Mouse (Mus musculus): ENCODE results near the gene Ttll13. TPM values are rescaled to one million over a fixed set of nuclear protein-coding genes. Genes with fewer than 3 reads are reported as not detected.

Gene Ttll13
- polyA plus RNA-seq, 1 experiment from 2014 or later, result 0.31 TPM

GRCm38 (mm10) chr7:80281646-80282045 is 35.5 kb downstream of the Ttll13 start:
- 87% methylated on average over 3 of the region's 3 CpGs for WGBS (ENCODE audit: insufficient replicate concordance)
- Histone ChIP-seq H3K27me3 (ENCODE audit: control insufficient read depth, insufficient read depth, low read length) (no peaks in the 10 kb centered on the region), H3K27ac (ENCODE audit: low read depth, low read length) (no peak overlapping the region), H3K9ac (ENCODE audit: low read depth, low read length) (no peak overlapping the region), H3K4me3 (ENCODE audit: low read depth, low read length) (no peak overlapping the region), H3K36me3 (ENCODE audit: control insufficient read depth, insufficient read depth, low read length) (peaks cover 22% of the 10 kb centered on the region), H3K4me1 (ENCODE audit: control insufficient read depth, insufficient read depth, low read length) (no peaks in the 10 kb centered on the region), H3K4me2 (no peak overlapping the region), H3K9me3 (replicated peaks; ENCODE audit: control insufficient read depth, low read length) (no peaks in the 10 kb centered on the region)
- no peak for ATAC-seq (replicated peaks; ENCODE audit: insufficient number of reproducible peaks, low FRiP score, low TSS enrichment)

DNA sequence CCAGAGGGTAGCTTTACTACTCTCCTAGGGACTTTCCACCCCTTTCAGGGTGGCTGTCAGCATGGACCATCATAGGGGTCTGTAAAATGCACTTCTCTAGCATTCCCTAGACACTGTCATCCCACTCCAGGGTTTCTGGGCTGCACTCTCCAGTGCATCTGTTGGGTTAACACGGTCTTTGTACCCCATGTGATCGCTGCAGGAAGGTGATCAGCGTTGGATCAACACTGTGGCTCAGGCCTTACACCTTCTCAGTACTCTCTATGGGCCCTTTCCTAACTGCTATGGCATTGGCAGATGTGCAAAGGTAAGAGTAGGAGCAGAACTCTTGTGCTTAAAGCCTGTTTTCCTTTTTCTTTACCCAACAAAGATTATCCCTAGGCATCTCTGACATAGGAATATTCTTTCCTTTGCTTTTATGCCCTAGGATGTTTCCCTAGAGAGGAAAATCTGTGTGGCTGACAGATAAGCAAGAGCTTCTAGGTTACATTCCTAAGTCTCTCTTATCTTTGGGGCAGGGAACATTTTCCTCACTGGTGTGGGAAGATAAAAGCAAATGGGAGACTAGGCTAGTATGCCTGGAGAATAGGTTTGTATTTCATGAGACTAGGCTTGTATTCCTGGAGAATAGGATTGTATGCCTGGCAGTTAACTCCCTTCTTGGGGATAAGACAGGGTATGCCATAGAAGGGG is 37.2 kb downstream of the Ttll13 start:
- H3K4me3 ChIP-seq (ENCODE audit: low read depth, low read length), result no peak overlapping the region
- ATAC-seq (replicated peaks; ENCODE audit: insufficient number of reproducible peaks, low FRiP score, low TSS enrichment), result no peak
- H3K27ac ChIP-seq (ENCODE audit: low read depth, low read length), result no peak overlapping the region; the same call in 1 of the 2 replicates
- H3K4me1 ChIP-seq (ENCODE audit: control insufficient read depth, insufficient read depth, low read length), result no peaks in the 10 kb centered on the region
- peaks cover 27% of the 10 kb centered on the region; the same call in 1 of the 2 replicates for H3K36me3 ChIP-seq (ENCODE audit: control insufficient read depth, insufficient read depth, low read length)
- no peak overlapping the region for H3K9ac ChIP-seq (ENCODE audit: low read depth, low read length)
- no peaks in the 10 kb centered on the region for H3K9me3 ChIP-seq (replicated peaks; ENCODE audit: control insufficient read depth, low read length)
- no peaks in the 10 kb centered on the region for H3K27me3 ChIP-seq (ENCODE audit: control insufficient read depth, insufficient read depth, low read length)
- no peak overlapping the region for H3K4me2 ChIP-seq
- WGBS (ENCODE audit: insufficient replicate concordance), result 43% methylated on average over 3 of the region's 3 CpGs

- peaks cover 27% of the 10 kb centered on the region; the same call in 1 of the 2 replicates for H3K36me3 ChIP-seq (ENCODE audit: control insufficient read depth, insufficient read depth, low read length)
- WGBS (ENCODE audit: insufficient replicate concordance), result 73% methylated on average over 5 of the region's 5 CpGs
- ATAC-seq (replicated peaks; ENCODE audit: insufficient number of reproducible peaks, low FRiP score, low TSS enrichment), result no peak
These were observed 38.2 kb downstream of the Ttll13 start for GRCm38 (mm10) chr7:80284391-80284790.

GRCm38 (mm10) chr7:80285725-80286124 is 39.5 kb downstream of the Ttll13 start:
- ATAC-seq (replicated peaks; ENCODE audit: insufficient number of reproducible peaks, low FRiP score, low TSS enrichment), result no peak
- Histone ChIP-seq H3K4me2 (no peak overlapping the region), H3K36me3 (ENCODE audit: control insufficient read depth, insufficient read depth, low read length) (peaks cover 30% of the 10 kb centered on the region), H3K4me1 (ENCODE audit: control insufficient read depth, insufficient read depth, low read length) (no peaks in the 10 kb centered on the region), H3K4me3 (ENCODE audit: low read depth, low read length) (no peak overlapping the region), H3K27me3 (ENCODE audit: control insufficient read depth, insufficient read depth, low read length) (no peaks in the 10 kb centered on the region), H3K9ac (ENCODE audit: low read depth, low read length) (no peak overlapping the region), H3K27ac (ENCODE audit: low read depth, low read length) (no peak overlapping the region), H3K9me3 (replicated peaks; ENCODE audit: control insufficient read depth, low read length) (no peaks in the 10 kb centered on the region)
- WGBS (ENCODE audit: insufficient replicate concordance), result 89% methylated on average over 6 of the region's 6 CpGs

More at GRCm38 (mm10) chr7:80284391-80284790, 38.2 kb downstream of the Ttll13 start:
- H3K27me3 ChIP-seq (ENCODE audit: control insufficient read depth, insufficient read depth, low read length), result no peaks in the 10 kb centered on the region
- no peaks in the 10 kb centered on the region for H3K4me1 ChIP-seq (ENCODE audit: control insufficient read depth, insufficient read depth, low read length)
- H3K4me3 ChIP-seq (ENCODE audit: low read depth, low read length), result no peak overlapping the region
- H3K9ac ChIP-seq (ENCODE audit: low read depth, low read length), result no peak overlapping the region
- H3K9me3 ChIP-seq (replicated peaks; ENCODE audit: control insufficient read depth, low read length), result no peaks in the 10 kb centered on the region
- no peak overlapping the region for H3K4me2 ChIP-seq
- no peak overlapping the region for H3K27ac ChIP-seq (ENCODE audit: low read depth, low read length)

- no peaks in the 10 kb centered on the region for H3K4me1 ChIP-seq (ENCODE audit: control insufficient read depth, insufficient read depth, low read length)
- ATAC-seq (replicated peaks; ENCODE audit: insufficient number of reproducible peaks, low FRiP score, low TSS enrichment), result no peak
- H3K27ac ChIP-seq (ENCODE audit: low read depth, low read length), result no peak overlapping the region
- 75% methylated on average over 10 of the region's 10 CpGs for WGBS (ENCODE audit: insufficient replicate concordance)
- H3K36me3 ChIP-seq (ENCODE audit: control insufficient read depth, insufficient read depth, low read length), result peaks cover 30% of the 10 kb centered on the region
- no peaks in the 10 kb centered on the region for H3K27me3 ChIP-seq (ENCODE audit: control insufficient read depth, insufficient read depth, low read length)
- H3K4me3 ChIP-seq (ENCODE audit: low read depth, low read length), result no peak overlapping the region
- H3K4me2 ChIP-seq, result no peak overlapping the region
- no peak overlapping the region for H3K9ac ChIP-seq (ENCODE audit: low read depth, low read length)
- no peaks in the 10 kb centered on the region for H3K9me3 ChIP-seq (replicated peaks; ENCODE audit: control insufficient read depth, low read length)
These were observed 41.6 kb downstream of the Ttll13 start for GRCm38 (mm10) chr7:80287736-80288135.

- Histone ChIP-seq H3K4me3 (ENCODE audit: low read depth, low read length) (peak within 1 kb of the TSS; percentile 76), H3K36me3 (ENCODE audit: control insufficient read depth, insufficient read depth, low read length) (peaks cover 3% of the 10 kb centered on the region; the same call in 1 of the 2 replicates), H3K4me2 (peak within 1 kb of the TSS; percentile 57), H3K27ac (ENCODE audit: low read depth, low read length) (peak within 1 kb of the TSS; percentile 81), H3K27me3 (ENCODE audit: control insufficient read depth, insufficient read depth, low read length) (no peaks in the 10 kb centered on the region), H3K9me3 (replicated peaks; ENCODE audit: control insufficient read depth, low read length) (no peaks in the 10 kb centered on the region), H3K9ac (ENCODE audit: low read depth, low read length) (peak within 1 kb of the TSS; percentile 87), H3K4me1 (ENCODE audit: control insufficient read depth, insufficient read depth, low read length) (peaks cover 9% of the 10 kb centered on the region; the same call in 1 of the 2 replicates)
- ATAC-seq (replicated peaks; ENCODE audit: insufficient number of reproducible peaks, low FRiP score, low TSS enrichment), result peak; percentile 98
- WGBS (ENCODE audit: insufficient replicate concordance), result under 1% methylated on average over 52 of the region's 52 CpGs
These were observed 48.0 kb downstream of the Ttll13 start, which contains the start of gene Prc1 for GRCm38 (mm10) chr7:80294062-80294763. Gene Prc1 (plus strand): TSS chr7:80294450.

DNA sequence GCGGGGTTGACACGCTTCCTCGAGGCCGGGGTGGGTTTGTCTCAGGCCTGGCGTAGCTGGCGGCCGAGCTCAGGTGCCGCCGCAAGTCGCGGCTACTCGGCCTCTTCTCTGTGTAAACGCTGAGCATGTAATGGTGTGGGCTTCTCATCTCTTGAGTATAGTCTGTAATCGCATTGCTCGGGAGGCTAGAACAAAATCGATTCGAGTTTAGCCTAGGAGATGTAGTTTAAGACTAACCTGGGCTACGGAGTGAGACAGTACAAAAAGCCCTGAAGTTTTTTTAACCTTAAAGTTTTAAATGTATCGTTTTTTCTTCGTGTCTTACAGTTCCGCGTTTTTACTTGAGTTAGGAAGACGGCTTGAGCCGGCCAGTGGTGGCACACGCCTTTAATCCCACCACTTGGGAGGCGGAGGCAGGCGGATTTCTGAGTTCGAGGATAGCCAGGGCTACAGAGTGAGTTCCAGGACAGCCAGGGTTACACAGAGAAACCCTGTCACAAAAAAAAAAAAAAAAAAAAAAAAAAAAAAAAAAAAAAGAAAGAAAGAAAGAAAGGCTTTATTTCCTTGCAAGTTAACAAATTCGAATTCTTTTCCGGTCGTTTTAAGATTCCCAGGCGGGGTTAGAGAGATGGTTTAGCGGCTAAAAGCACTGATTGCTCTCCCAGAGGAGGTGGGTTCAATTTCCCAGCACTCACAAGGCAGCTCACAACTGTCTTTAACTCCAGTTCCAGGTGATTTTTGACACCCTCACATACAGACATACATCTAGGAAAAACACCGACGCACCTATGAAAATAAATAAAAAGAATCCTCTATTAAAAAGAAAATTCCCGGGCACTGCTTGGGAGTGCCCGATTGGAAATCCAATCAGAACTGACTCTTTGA is 48.8 kb downstream of the Ttll13 start:
- WGBS (ENCODE audit: insufficient replicate concordance), result 9% methylated on average over 37 of the region's 37 CpGs
- peak; percentile 44 for ATAC-seq (replicated peaks; ENCODE audit: insufficient number of reproducible peaks, low FRiP score, low TSS enrichment)
- H3K36me3 ChIP-seq (ENCODE audit: control insufficient read depth, insufficient read depth, low read length), result peaks cover 3% of the 10 kb centered on the region; the same call in 1 of the 2 replicates

GRCm38 (mm10) chr7:80296462-80296861 is 50.3 kb downstream of the Ttll13 start:
- no peaks in the 10 kb centered on the region for H3K27me3 ChIP-seq (ENCODE audit: control insufficient read depth, insufficient read depth, low read length)
- peaks cover 9% of the 10 kb centered on the region; the same call in 1 of the 2 replicates for H3K4me1 ChIP-seq (ENCODE audit: control insufficient read depth, insufficient read depth, low read length)
- peaks cover 3% of the 10 kb centered on the region; the same call in 1 of the 2 replicates for H3K36me3 ChIP-seq (ENCODE audit: control insufficient read depth, insufficient read depth, low read length)
- no peak overlapping the region for H3K27ac ChIP-seq (ENCODE audit: low read depth, low read length)
- H3K9me3 ChIP-seq (replicated peaks; ENCODE audit: control insufficient read depth, low read length), result no peaks in the 10 kb centered on the region
- H3K4me2 ChIP-seq, result no peak overlapping the region
- H3K4me3 ChIP-seq (ENCODE audit: low read depth, low read length), result 0 out of 2 replicates have a peak overlapping the region, but pooled peaks have one; percentile 76
- 95% methylated on average over 6 of the region's 6 CpGs for WGBS (ENCODE audit: insufficient replicate concordance)
- no peak for ATAC-seq (replicated peaks; ENCODE audit: insufficient number of reproducible peaks, low FRiP score, low TSS enrichment)
- 0 out of 2 replicates have a peak overlapping the region, but pooled peaks have one; percentile 43 for H3K9ac ChIP-seq (ENCODE audit: low read depth, low read length)

More for the DNA sequence above, 48.8 kb downstream of the Ttll13 start:
- Histone ChIP-seq H3K4me2 (peak overlapping the region; percentile 57), H3K27ac (ENCODE audit: low read depth, low read length) (peak overlapping the region; percentile 81), H3K4me1 (ENCODE audit: control insufficient read depth, insufficient read depth, low read length) (peaks cover 9% of the 10 kb centered on the region; the same call in 1 of the 2 replicates), H3K27me3 (ENCODE audit: control insufficient read depth, insufficient read depth, low read length) (no peaks in the 10 kb centered on the region), H3K9me3 (replicated peaks; ENCODE audit: control insufficient read depth, low read length) (no peaks in the 10 kb centered on the region), H3K9ac (ENCODE audit: low read depth, low read length) (peak overlapping the region; percentile 87), H3K4me3 (ENCODE audit: low read depth, low read length) (peak overlapping the region; percentile 76)

Data from heart, embryonic 11.5 days (tissue).